Mouse (Mus musculus) cerebellum, postnatal 10 days (tissue): ENCODE results near the gene Cbl.

Experiments used
- DNase-seq, 2 experiments: peaks; one replicate each; pipeline ENCODE4 v3.0.0; 2021; ENCODE audit warnings: mixed read lengths in 2 of 2

Gene Cbl

GRCm38 (mm10) chr9:44178811-44179210 is 55.0 kb downstream of the Cbl start:
- DNase-seq, result no peak

- peak; percentile 46 to 49 for DNase-seq
Observed at GRCm38 (mm10) chr9:44178389-44178788, 55.5 kb downstream of the Cbl start.

- no peak for DNase-seq
Observed at GRCm38 (mm10) chr9:44177405-44177804, 56.4 kb downstream of the Cbl start.

GRCm38 (mm10) chr9:44175957-44176356 is 57.9 kb downstream of the Cbl start:
- DNase-seq, result no peak

DNA sequence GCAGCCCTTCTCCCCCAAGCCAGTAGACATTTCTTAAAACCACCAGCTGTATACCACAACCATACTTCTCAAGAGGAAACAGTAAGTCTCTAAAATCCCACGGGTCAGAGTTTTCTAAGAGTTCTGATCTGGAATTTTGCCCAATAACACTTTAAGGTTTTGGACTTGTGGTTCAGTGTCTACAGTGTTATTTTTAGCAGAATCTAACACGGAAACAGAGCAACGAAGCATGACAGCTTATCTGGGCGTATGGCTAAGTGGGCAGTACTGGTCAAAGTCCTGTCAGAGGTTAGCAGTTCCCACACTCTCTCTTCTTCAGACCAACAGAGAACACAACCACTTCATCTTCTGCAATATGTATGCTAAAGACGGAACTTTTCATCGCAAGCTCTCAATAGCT is 58.3 kb downstream of the Cbl start:
- DNase-seq, result no peak

- no peak for DNase-seq
Observed at GRCm38 (mm10) chr9:44170691-44171151, 63.1 kb downstream of the Cbl start.

DNA sequence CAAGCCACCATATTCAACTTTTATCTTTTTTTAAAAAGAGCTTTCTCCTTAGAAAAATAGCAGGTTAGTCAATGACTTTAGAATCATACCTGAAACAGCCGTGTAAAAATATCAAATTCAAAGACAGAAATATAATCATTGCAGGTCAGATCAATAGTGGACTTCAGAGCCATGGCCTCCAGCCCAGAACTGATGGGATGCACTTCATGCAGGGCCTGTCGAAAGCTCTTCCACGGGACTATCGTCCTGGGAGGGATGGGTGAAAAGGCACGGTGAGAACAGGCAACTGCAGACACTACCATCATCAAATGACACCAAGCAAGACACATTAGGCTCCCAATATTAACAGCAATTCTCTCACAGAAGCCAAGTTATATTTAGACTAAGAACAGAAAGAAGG is 64.9 kb downstream of the Cbl start:
- no peak for DNase-seq

DNA sequence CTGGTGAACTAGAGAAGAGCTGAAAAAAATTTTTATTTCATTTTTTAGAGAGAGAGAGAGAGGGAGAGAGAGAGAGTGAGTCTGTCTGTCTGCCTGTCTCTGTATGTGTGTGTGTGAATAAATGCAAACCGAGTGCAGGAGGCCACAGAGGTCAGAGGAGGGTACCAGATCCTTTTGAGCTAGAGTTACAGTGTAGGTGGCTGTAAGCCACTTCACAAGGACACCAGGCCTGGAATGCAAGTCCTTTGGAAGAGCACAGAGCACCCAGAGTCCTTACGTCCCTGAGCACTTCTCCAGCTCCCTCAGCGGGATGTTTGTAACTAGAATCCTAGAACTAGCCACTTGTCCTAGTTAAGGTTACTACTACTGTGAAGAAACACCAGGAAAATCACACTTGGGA is 74.0 kb downstream of the Cbl start:
- no peak for DNase-seq

GRCm38 (mm10) chr9:44147290-44147689 is 86.6 kb downstream of the Cbl start:
- DNase-seq, result peak in 1 of 2 experiments; percentile 26

- DNase-seq, result peak; percentile 69 to 76
Observed at GRCm38 (mm10) chr9:44144718-44145060, 89.2 kb downstream of the Cbl start.

DNA sequence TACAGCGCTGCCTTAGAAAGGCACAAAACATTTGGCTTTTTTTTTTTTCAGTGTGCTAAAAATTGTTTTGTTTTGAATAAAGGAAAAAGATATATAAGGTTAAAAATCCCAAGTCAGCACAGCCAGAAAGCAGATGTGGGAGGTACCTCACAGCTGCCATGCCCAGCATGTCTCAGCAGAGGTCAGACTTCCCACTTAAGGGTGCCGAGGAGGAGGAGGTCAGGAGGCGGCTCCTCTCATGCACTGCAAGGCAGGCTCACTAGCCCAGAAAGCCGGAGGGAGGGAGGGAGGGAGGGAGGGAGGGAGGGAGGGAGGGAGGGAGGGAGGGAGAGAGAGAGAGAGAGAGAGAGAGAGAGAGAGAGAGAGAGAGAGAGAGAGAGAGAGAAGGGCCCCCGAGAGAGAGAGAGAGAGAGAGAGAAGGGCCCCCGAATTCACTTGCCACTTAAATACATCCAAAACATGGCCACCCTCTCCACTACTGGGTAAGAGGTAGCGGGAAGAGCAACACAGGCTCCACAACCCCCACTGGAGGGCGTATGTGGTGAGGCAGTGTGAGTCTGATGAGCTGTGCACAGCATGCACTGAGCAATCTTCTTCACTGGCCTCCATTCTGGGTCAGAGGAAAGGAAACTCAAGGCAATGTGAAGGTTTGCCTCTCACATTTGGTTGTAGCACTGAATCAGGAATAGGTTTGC is 89.7 kb downstream of the Cbl start:
- DNase-seq, result peak; percentile 51 to 57

DNA sequence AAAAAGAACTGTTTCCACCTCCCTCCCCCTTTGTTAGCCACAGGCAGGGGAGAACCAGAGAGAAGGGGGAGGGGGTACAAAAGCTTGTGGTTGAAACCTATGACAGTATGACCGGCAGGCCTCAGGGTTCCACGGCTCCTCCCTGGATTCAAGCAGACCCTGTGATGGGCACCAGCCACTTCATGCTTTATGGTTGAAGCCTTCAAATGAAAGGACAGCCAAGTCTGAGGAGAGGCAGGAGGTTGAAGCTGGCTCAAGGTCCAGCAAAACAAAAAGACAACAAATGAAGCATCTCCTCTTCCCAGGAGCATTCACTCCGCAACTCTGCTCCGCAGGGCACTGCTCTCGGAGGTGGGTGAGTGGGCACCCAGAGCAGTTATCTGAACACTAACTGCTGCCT is 90.4 kb downstream of the Cbl start:
- DNase-seq, result no peak

DNA sequence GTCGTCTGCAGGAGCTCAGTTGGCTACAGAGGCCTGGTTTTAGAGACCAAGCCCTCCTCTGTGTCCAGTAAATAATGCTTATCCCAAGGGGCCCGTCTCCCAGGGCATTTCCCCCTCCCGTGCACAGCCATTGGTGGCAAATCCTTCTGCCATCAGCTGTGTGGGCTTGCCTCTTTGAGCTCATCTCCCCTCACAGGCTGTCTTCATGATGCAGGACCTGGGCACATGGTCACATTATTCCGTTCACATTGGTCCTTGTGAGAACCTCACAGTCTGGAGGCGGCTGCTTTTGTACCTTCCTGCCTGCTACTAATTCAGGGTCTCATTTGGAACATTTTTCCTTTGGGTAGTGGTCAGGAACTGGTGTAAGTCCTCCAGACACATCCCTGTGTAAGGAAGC is 91.9 kb downstream of the Cbl start:
- no peak for DNase-seq

DNA sequence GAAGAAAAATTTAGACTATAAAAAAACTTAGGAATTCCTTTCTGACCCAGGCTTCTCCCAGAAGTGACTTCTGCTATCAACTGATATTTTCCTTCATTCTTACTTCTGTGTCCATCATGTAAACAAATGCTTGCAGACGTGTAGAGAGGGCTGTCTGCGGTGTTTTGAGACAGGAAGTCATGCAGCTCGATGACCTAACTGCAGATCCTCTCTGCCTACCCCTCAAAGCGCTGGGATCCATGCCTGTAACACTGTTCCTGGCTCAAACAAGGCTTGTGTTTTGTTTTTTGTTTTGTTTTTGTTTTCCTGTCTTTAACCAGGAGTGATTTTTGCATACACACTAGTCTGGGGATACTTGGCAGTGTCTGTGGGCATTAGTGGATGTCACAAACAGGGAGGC is 96.0 kb downstream of the Cbl start:
- no peak for DNase-seq

DNA sequence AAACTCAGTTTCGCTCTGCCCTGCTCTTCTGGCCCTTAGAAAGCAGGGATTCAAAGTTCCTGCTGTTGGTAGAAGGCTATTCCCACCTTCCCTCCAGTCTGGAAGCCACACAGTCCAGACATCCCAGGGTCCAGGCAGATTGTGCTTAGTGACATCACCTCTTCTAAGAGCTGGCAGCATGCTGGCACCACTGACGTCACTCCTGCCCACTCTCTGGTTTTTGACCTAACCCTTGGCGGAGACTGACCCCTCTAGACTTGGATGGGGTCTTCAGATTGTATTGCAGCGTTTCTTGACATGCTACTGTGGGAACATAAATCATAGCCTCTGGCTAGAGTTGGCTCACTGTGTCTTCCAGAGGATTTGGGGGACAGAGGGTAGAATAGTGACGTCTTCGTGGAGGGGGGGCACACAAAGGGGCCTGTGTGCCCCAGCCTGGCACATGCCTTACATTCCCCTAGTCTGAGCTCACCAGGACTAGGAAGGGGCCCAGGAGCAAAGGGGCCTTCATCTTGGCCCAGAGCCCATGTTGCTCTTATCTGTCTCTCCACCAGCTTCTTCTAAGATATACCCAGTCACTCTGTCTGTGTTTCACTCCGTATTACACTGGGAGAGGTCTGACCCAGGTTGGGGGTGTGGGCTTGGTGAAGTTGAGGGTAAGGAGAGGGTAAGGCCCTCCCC is 98.0 kb downstream of the Cbl start:
- DNase-seq, result peak; percentile 61 to 64

GRCm38 (mm10) chr9:44134851-44135730 is 98.8 kb downstream of the Cbl start:
- peak; percentile 76 to 83 for DNase-seq

- peak; percentile 92 for DNase-seq
Observed at GRCm38 (mm10) chr9:44134101-44134850, 99.6 kb downstream of the Cbl start, which contains the start of gene Mcam. Gene Mcam (plus strand): TSS chr9:44134469.

DNA sequence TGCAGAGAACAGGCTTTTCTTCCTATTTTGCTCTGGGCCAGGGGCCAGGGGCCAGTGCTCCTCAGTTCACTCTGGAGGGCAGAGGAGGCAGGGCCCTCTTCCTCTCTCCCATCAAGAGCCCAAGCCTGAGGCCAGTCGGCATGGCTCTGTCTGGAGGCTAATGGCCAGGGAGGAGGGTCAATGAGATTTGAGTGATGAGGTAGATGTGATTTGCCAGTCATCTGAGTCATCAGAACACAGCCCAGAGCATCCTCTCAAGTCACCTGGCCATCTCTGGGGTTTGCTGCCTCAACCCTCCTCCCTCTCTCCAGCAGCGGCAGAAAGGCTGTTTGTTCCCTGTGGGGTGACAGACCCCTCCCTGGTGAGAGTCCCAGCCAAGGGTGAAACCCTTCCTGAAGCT is 100.6 kb downstream of the Cbl start:
- DNase-seq, result no peak

- no peak for DNase-seq
Observed at GRCm38 (mm10) chr9:44132200-44132599, 101.6 kb downstream of the Cbl start.

DNA sequence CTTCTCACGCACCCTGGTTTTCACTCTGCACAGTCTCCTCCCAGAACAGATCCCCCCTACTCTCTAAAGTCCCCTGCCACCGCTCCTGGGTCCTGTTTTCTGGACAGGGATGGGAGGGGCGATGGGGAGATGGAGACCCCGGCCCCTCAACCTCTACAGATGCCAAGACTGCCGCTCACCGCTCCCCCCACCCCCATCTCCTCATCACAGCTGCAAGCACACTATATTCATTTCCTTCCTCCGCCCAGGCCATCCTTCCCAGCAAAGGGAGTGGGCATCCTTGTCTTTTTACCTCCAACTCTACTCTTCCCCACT is 102.6 kb downstream of the Cbl start:
- DNase-seq, result no peak

DNA sequence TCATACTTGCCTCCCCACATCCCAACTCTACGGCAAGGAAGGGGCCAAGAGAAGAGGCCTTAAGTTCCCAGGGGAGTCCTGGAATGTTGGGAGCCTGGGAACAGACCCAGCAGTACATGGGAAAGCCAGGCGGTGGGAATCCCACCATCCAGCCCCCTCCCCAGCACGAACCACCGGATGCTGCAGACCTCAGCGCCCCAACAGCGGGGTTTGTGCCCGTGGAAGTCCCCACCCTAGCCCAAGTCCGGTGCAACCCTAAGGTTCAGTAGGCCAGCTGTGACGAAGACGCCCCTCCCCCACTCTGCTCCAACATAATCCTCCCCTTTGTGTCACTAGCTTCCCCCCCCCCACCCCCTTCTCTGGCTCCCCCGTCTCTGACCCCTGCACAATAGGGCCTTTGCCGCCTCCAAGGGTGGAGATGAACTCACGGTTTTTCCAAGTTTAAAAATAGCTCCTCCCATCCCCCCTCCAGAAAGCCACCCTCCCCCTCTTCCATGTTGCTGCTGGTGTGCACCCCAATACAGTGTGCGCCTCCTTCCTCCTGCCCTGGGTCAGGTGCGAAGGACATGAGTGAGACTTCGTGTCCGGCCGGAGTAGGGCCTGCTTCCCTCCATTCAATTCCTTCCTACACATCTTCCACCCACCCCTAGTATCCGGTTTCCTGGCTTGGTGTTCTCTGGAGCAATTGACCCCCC is 103.1 kb downstream of the Cbl start:
- peak in 1 of 2 experiments; percentile 37 for DNase-seq

DNA sequence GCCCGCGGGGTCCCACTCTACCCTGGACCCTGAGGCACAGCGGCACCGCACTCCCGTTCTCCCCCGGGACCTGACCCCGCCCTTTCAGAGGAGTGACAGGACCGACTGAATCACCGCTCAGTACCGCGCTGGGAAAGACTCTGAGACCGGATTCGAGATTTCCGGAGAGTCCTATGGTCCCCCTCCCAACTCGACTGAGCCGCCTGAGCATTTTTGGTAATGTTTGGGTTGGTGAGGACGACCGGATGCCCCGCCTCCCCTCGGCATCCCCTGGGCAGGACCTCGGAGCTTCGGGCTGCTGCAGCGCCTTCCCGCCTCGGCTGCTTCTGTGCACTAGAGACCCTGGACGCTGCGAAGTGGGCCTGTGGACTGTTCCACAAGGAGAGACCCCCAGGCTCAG is 103.8 kb downstream of the Cbl start:
- peak in 1 of 2 experiments; percentile 48 for DNase-seq
